Mouse (Mus musculus) CH12.LX (cell line): Measurements from ENCODE around the gene Lgals2.

Source experiments
- CHD2 ChIP-seq: IDR thresholded peaks from 2 replicates; pipeline ENCODE4 v1.6.1; 2011; ENCODE audit warnings: low read length, improper control_type of control experiment
- CTCF ChIP-seq, 2 experiments: IDR thresholded peaks in 1 of 2; conservative IDR thresholded peaks in 1 of 2; 2 replicates each; pipeline ENCODE4 v1.5.1; 2011 to 2012; ENCODE audit warnings: low read depth in 2 of 2, low read length in 2 of 2, improper control_type of control experiment in 1 of 2, inconsistent platforms in 1 of 2, mild to moderate bottlenecking in 1 of 2, moderate library complexity in 1 of 2
- E2F4 ChIP-seq: IDR thresholded peaks from 2 replicates; pipeline ENCODE4 v1.6.1; 2011; ENCODE audit warnings: low read depth, low read length, improper control_type of control experiment; ENCODE audit not compliant: insufficient replicate concordance
- ETS1 ChIP-seq: conservative IDR thresholded peaks from 2 replicates; pipeline ENCODE4 v1.6.1; 2012; ENCODE audit warnings: low read depth, mild to moderate bottlenecking, inconsistent platforms, low read length, improper control_type of control experiment, moderate library complexity
- JUND ChIP-seq: conservative IDR thresholded peaks from 2 replicates; pipeline ENCODE4 v1.6.1; 2011; ENCODE audit warnings: low read depth, low read length, improper control_type of control experiment
- POLR2A ChIP-seq: IDR thresholded peaks from 2 replicates; pipeline ENCODE4 v1.6.1; 2011; ENCODE audit warnings: low read depth, mild to moderate bottlenecking, improper control_type of control experiment, low read length
- UBTF ChIP-seq: IDR thresholded peaks from 2 replicates; pipeline ENCODE4 v1.6.1; 2012; ENCODE audit warnings: low read depth, mild to moderate bottlenecking, inconsistent platforms, low read length, improper control_type of control experiment, moderate library complexity

DNA sequence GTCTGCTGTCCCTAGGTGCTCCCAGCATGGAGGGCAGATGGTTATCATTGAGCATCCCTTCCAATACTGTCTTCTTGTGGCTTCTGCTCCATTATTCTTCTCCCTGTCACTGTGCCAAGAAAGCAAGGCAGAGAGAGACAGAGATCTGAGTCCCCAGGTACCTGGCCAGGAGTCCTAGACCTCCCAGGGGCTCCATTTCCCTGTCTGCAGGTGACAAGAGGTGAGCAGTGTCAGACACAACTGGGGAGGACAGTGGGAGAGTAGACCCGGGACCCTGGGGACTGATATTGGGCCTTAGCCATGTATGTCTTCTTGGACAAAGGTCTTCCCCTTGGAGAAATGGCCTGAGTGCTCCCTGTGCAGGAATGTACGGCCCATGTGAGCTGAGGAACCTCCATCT lies 50.0 kb downstream of the Lgals2 start:
- no peak for TF ChIP-seq UBTF
- TF ChIP-seq ETS1 = no peak
- no peak for TF ChIP-seq POLR2A
- no peak for TF ChIP-seq CTCF (conservative IDR thresholded peaks at IDR 0.05 in 1 of 2, IDR thresholded peaks at IDR 0.05 in 1 of 2; ENCODE audit: low read depth in 2 of 2, low read length in 2 of 2)
- no peak for TF ChIP-seq CHD2
- TF ChIP-seq JUND = no peak
- no peak for TF ChIP-seq E2F4
